Mouse (Mus musculus) intestine, postnatal 0 days (tissue): ENCODE results near the gene Plekha7. TPM values are rescaled to one million over a fixed set of nuclear protein-coding genes. Genes with fewer than 3 reads are reported as not detected.

Experiments
- ATAC-seq: fragments of 200-750 bp; cut with Nextera tagmentation; 2 replicates; pipeline ENCODE4 v1.8.0; 2017; ENCODE audit warnings: mild to moderate bottlenecking, moderate TSS enrichment, moderate library complexity
- H3K27ac ChIP-seq: fragments of 300-500 bp; sonication (generic); 2 replicates; pipeline ENCODE4 v1.5.1; 2014; ENCODE audit warnings: mild to moderate bottlenecking, low read depth, low read length, moderate library complexity
- H3K27me3 ChIP-seq: fragments of 300-500 bp; sonication (generic); replicated peaks from 2 replicates; pipeline ENCODE4 v1.6.1; 2014; ENCODE audit warnings: low read length, mixed read lengths; ENCODE audit not compliant: control insufficient read depth, insufficient read depth
- H3K36me3 ChIP-seq: fragments of 300-500 bp; sonication (generic); 2 replicates; pipeline ENCODE4 v1.6.1; 2014; ENCODE audit warnings: mild to moderate bottlenecking, moderate library complexity; ENCODE audit not compliant: control insufficient read depth, insufficient read depth
- H3K4me1 ChIP-seq: fragments of 300-500 bp; sonication (generic); replicated peaks from 2 replicates; pipeline ENCODE4 v1.6.1; 2014; ENCODE audit warnings: antibody characterized with exemption, low read length, mixed read lengths; ENCODE audit not compliant: control insufficient read depth, insufficient read depth
- H3K4me2 ChIP-seq: fragments of 300-500 bp; sonication (generic); replicated peaks from 2 replicates; pipeline ENCODE4 v1.6.1; 2014; ENCODE audit warnings: low read depth, mild to moderate bottlenecking, moderate library complexity
- H3K4me3 ChIP-seq: fragments of 300-500 bp; sonication (generic); 2 replicates; pipeline ENCODE4 v1.5.1; 2014; ENCODE audit warnings: low read depth, low read length
- H3K9ac ChIP-seq: fragments of 300-500 bp; sonication (generic); 2 replicates; pipeline ENCODE4 v1.6.1; 2014; ENCODE audit warnings: mild to moderate bottlenecking, low read depth, low read length
- H3K9me3 ChIP-seq: fragments of 300-500 bp; sonication (generic); 2 replicates; pipeline ENCODE4 v1.6.1; 2016; ENCODE audit warnings: mixed run types; ENCODE audit not compliant: control insufficient read depth
- CTCF ChIP-seq: sonication (generic); IDR thresholded peaks from 2 replicates; pipeline ENCODE4 v1.5.1; 2016; ENCODE audit warnings: low read depth, mild to moderate bottlenecking, control low read depth, antibody characterized with exemption, moderate library complexity
- WGBS: fragments of 180-500 bp; shearing (Covaris S2); extraction: QIAGEN DNeasy Blood & Tissue Kit; methylation state at CpG from one replicate; pipeline ENCODE4 v1.1.7; 2014; 5-methylcytosine and 5-hydroxymethylcytosine counted together
- polyA plus RNA-seq: library from polyadenylated mRNA; unstranded; fragments of >200 nt; fragmentation: Nextera tagmentation; extraction: Ambion mirVana; gene quantifications from 2 replicates; pipeline ENCODE4 v1.2.1, GENCODE M21; 2015

Gene Plekha7
- polyA plus RNA-seq, 1 experiment from 2014 or later, result 17.2 TPM

DNA sequence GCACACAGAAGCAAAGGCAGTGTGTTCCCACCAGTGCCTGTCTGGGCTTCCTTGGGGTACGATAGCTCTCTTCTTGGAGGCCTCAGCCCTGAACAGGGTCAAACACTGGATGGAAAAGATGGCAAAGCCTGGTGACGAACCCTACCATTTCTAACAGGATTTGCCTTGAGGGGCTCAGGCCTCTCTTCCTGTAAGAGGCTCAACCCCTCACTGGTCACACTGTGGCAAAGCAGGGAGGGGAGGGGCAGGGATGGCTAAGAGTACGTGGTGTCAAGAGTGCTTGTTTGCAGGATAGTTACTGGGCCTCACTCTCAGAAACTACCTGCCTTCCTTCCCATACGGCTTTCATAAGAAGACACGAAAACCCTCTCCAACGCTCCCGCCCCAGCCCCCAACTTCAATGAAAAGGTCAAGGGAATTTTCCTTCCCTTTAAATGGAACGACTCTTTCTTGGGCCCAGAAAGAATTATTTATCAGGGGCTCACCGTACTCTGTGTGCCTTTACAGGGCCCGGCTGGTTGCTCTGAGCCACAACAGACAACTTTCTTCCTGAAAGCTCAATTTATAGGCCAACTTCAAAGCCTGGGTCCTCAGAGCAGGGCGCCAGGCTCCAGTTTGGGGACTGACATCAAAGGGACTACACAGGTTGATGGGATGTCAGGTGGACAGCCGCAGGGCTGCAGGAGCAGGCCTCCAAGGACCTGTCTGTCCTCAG is 192.8 kb downstream of the Plekha7 start:
- ATAC-seq, result no peak
- H3K4me1 ChIP-seq, result no peaks in the 10 kb centered on the region
- H3K27me3 ChIP-seq, result no peaks in the 10 kb centered on the region
- H3K9me3 ChIP-seq, result no peaks in the 10 kb centered on the region
- no peaks in the 10 kb centered on the region for H3K36me3 ChIP-seq
- H3K9ac ChIP-seq, result no peak overlapping the region
- no peak for TF ChIP-seq CTCF
- H3K27ac ChIP-seq, result no peak overlapping the region
- no peak overlapping the region for H3K4me3 ChIP-seq
- 75% methylated on average over 12 of the region's 12 CpGs for WGBS
- H3K4me2 ChIP-seq, result no peak overlapping the region

DNA sequence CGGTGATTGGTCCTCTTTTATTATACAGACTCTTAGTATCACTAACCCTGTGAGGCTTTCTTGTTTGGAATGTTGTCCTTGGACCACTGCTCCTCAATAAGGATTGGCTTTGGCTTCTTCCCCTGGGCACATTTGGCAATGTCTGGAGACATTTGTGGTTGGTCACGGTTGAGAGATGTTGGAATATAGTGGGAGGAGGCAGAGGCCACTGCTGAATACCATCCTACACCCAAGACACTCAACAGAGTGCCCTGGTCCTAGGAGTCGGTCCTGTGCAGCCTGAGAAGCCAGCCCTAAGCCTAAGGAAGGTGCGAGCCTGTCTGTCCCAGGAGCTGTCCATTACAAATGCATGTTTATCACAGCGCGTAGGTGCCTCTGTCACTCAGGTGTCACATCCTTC is 196.6 kb downstream of the Plekha7 start:
- Histone ChIP-seq H3K27ac (no peak overlapping the region), H3K4me3 (no peak overlapping the region), H3K4me2 (no peak overlapping the region), H3K36me3 (0 out of 2 replicates have a peak, but pooled peaks cover 2% of the 10 kb centered on the region), H3K4me1 (no peaks in the 10 kb centered on the region), H3K9me3 (no peaks in the 10 kb centered on the region), H3K9ac (no peak overlapping the region), H3K27me3 (no peaks in the 10 kb centered on the region)
- TF ChIP-seq CTCF, result no peak
- ATAC-seq, result no peak
- WGBS, result 85% methylated on average over 6 of the region's 6 CpGs

DNA sequence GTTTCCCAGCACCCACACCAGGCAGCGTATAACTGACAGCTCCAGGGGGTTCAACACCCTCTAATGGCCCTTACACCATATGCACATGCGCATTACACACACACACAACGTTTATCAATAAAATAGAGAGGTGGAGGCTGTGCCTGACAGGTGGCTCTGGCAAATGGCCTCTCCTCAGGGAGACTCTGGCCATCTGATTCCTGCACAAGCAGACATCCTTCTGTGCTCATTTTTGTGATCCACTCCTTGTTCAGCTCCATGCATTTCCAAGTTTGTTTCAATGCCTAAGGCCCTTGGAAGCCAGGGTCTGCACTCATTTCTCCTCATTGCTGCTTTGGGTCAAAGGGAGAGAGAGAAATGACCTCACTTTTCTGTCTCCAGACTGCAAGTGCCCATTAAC is 197.5 kb downstream of the Plekha7 start:
- Histone ChIP-seq H3K9me3 (no peaks in the 10 kb centered on the region), H3K9ac (no peak overlapping the region), H3K4me1 (no peaks in the 10 kb centered on the region), H3K36me3 (peaks cover 11% of the 10 kb centered on the region; the same call in 1 of the 2 replicates), H3K4me2 (no peak overlapping the region), H3K4me3 (no peak overlapping the region), H3K27me3 (no peaks in the 10 kb centered on the region), H3K27ac (no peak overlapping the region)
- ATAC-seq, result no peak
- WGBS, result 64% methylated on average over 3 of the region's 3 CpGs
- no peak for TF ChIP-seq CTCF

GRCm38 (mm10) chr7:116103091-116103490 is 205.1 kb downstream of the Plekha7 start:
- H3K4me3 ChIP-seq, result no peak overlapping the region
- WGBS, result 96% methylated on average over 9 of the region's 9 CpGs
- no peaks in the 10 kb centered on the region for H3K4me1 ChIP-seq

GRCm38 (mm10) chr7:116099952-116100528 is 208.1 kb downstream of the Plekha7 start:
- no peaks in the 10 kb centered on the region for H3K4me1 ChIP-seq
- H3K27me3 ChIP-seq, result no peaks in the 10 kb centered on the region
- ATAC-seq, result no peak
- 86% methylated on average over 7 of the region's 7 CpGs for WGBS
- no peak overlapping the region for H3K4me2 ChIP-seq
- H3K27ac ChIP-seq, result no peak overlapping the region
- H3K9ac ChIP-seq, result no peak overlapping the region
- no peak for TF ChIP-seq CTCF
- H3K4me3 ChIP-seq, result no peak overlapping the region
- peaks cover 24% of the 10 kb centered on the region for H3K36me3 ChIP-seq
- no peaks in the 10 kb centered on the region for H3K9me3 ChIP-seq

More at GRCm38 (mm10) chr7:116103091-116103490, 205.1 kb downstream of the Plekha7 start:
- no peak overlapping the region for H3K27ac ChIP-seq
- no peak overlapping the region for H3K9ac ChIP-seq
- ATAC-seq, result no peak
- TF ChIP-seq CTCF, result no peak
- H3K4me2 ChIP-seq, result no peak overlapping the region
- H3K36me3 ChIP-seq, result peaks cover 41% of the 10 kb centered on the region
- H3K27me3 ChIP-seq, result no peaks in the 10 kb centered on the region
- H3K9me3 ChIP-seq, result no peaks in the 10 kb centered on the region

DNA sequence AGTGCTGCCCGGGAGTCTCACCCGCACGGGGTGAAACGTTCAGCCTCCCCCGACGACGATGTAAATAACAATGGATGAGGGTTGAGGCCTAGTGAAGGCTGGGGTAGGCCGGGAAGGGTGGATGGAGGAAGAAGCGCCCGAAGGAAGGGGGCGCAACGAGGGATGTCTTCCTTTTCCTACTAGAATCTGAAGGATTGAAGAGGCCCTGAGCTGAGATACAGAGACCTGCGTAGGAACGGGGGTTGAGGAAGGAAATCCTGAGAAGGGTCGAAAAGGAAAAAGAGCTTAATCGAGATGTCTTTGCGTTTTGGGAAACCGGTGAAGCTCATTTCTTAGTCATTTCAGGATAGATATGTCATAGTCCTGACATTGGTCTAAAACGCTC is 214.7 kb downstream of the Plekha7 start:
- 1% methylated on average over 19 of the region's 19 CpGs for WGBS
- peak overlapping the region; percentile 77 for H3K27ac ChIP-seq
- H3K4me3 ChIP-seq, result peak overlapping the region; percentile 79
- TF ChIP-seq CTCF, result peak; percentile 55
- no peaks in the 10 kb centered on the region for H3K27me3 ChIP-seq
- peak; percentile 80 for ATAC-seq
- peak overlapping the region; percentile 81 for H3K9ac ChIP-seq
- H3K9me3 ChIP-seq, result no peaks in the 10 kb centered on the region
- no peaks in the 10 kb centered on the region for H3K36me3 ChIP-seq
- peaks cover 8% of the 10 kb centered on the region; the same call in 1 of the 2 replicates for H3K4me1 ChIP-seq
- H3K4me2 ChIP-seq, result peak overlapping the region; percentile 75
